Comparison of ENCODE assay signal across 24 mouse cellular contexts in genomic region chr3:80263095-80263494, GRCm38 (mm10).
DNase-seq lines count a peak whose midpoint lies in the region; ATAC-seq and TF ChIP-seq lines count a peak whose summit lies in the region.
"Had no signal": no experiment of that assay in that cellular context is flagged by ENCODE, and none has a peak within 500 bp of the region (broad histone marks: within the 10 kb centered on the region; RNA-seq: fewer than 3 reads in every experiment).

No protein-coding gene starts in this region.

- ATAC-seq in kidney, postnatal 0 days (replicated peaks; ENCODE audit: low FRiP score, low read depth) = no peak
- ATAC-seq: activated CD4-positive, CD25-positive, alpha-beta regulatory T cell, adult 4 months; CD4-positive, CD25-positive, alpha-beta regulatory T cell, adult 4 months; forebrain, embryonic 14.5 days had no signal

- no peak overlapping the region for H3K4me2 ChIP-seq in kidney, postnatal 0 days (ENCODE audit: low read length)
- H3K4me2 ChIP-seq: embryonic facial prominence, embryonic 15.5 days; heart, embryonic 13.5 days; hindbrain, embryonic 15.5 days had no signal

- peak; percentile 58 for DNase-seq in kidney, postnatal 0 days (ENCODE audit: low spot score)
- no peak for DNase-seq in kidney, postnatal 4 days
- peak; percentile 56 for DNase-seq in 3T3-L1 (ENCODE audit: low read depth, low spot score)
- peak; percentile 20 for DNase-seq in NIH3T3 (ENCODE audit: low read depth)
- DNase-seq in mesoderm, embryonic 11.5 days (ENCODE audit: low read depth, low spot score) = peak; percentile 9
- no peak for DNase-seq in frontal cortex, postnatal 36 days (ENCODE audit: low spot score in 2 of 2)
- DNase-seq: adrenal gland, adult 2 months; adrenal gland, postnatal 25 days; B cell, adult 2 months; cerebellum, adult 2 months; cerebellum, postnatal 14 days; embryo, embryonic 11 days; gastrocnemius, postnatal 36 days; heart, adult 11 months; heart, postnatal 36 days had no signal

- 27% methylated on average over 2 of the region's 2 CpGs for WGBS in kidney, postnatal 0 days

- TF ChIP-seq CTCF in kidney, postnatal 0 days (IDR thresholded peaks at IDR 0.05; ENCODE audit: low read depth) = no peak

- H3K9me3 ChIP-seq in kidney, postnatal 0 days (replicated peaks; ENCODE audit: low read length) = no peaks in the 10 kb centered on the region
- H3K9me3 ChIP-seq: embryonic facial prominence, embryonic 15.5 days; G1E; heart, embryonic 13.5 days; hindbrain, embryonic 15.5 days had no signal

- no peaks in the 10 kb centered on the region for H3K27me3 ChIP-seq in kidney, postnatal 0 days (ENCODE audit: insufficient read depth, low read length)
- H3K27me3 ChIP-seq: embryonic facial prominence, embryonic 15.5 days; heart, embryonic 13.5 days; hindbrain, embryonic 15.5 days had no signal

- H3K27ac ChIP-seq in kidney, postnatal 0 days = no peak overlapping the region
- H3K27ac ChIP-seq: embryonic facial prominence, embryonic 15.5 days; forebrain, embryonic 10.5 days; heart, embryonic 13.5 days; hindbrain, embryonic 15.5 days had no signal

- H3K4me3 ChIP-seq in kidney, postnatal 0 days (replicated peaks; ENCODE audit: low read depth, low read length) = no peak overlapping the region
- H3K4me3 ChIP-seq: embryonic facial prominence, embryonic 15.5 days; erythroblast, embryonic 14.5 days; forebrain, embryonic 10.5 days; heart, embryonic 13.5 days; hindbrain, embryonic 15.5 days had no signal

- no peaks in the 10 kb centered on the region for H3K36me3 ChIP-seq in kidney, postnatal 0 days (ENCODE audit: insufficient read depth, low read length)
- H3K36me3 ChIP-seq: embryonic facial prominence, embryonic 15.5 days; forebrain, embryonic 10.5 days; G1E; heart, embryonic 13.5 days; hindbrain, embryonic 15.5 days had no signal

- no peak overlapping the region for H3K9ac ChIP-seq in kidney, postnatal 0 days (ENCODE audit: low read depth, low read length)
- H3K9ac ChIP-seq: embryonic facial prominence, embryonic 15.5 days; heart, embryonic 13.5 days; hindbrain, embryonic 15.5 days had no signal

- no peaks in the 10 kb centered on the region for H3K4me1 ChIP-seq in kidney, postnatal 0 days (replicated peaks; ENCODE audit: insufficient read depth, low read length)
- H3K4me1 ChIP-seq: embryonic facial prominence, embryonic 15.5 days; forebrain, embryonic 10.5 days; heart, embryonic 13.5 days; hindbrain, embryonic 15.5 days had no signal

Comparison
In these comparisons a context has a peak if more than half of its experiments do, and no peak if none do; other contexts are left out.
1. DNase-seq: peak in kidney, postnatal 0 days (single experiment), 3T3-L1 (single experiment), NIH3T3 (single experiment) and mesoderm, embryonic 11.5 days (single experiment); none in kidney, postnatal 4 days (0 of 2) and frontal cortex, postnatal 36 days (0 of 2).